Mouse (Mus musculus) inflammation-experienced regulatory T-cells (primary cell): ENCODE measurements around the gene Slc6a14. TPM values are rescaled to one million over a fixed set of nuclear protein-coding genes. Genes with fewer than 3 reads are reported as not detected.

ENCODE experiments used
- polyA plus RNA-seq, 2 experiments: library from polyadenylated mRNA; unstranded; fragments of 100-300 nt; shearing (Covaris generic); gene quantifications; one replicate each; pipeline ENCODE4 v1.2.1; 2017

Slc6a14 gene
- not detected for polyA plus RNA-seq

GRCm38 (mm10) chrX:21714829-21715228 is at the start of gene Slc6a14:
Gene Slc6a14 (plus strand): TSS chrX:21714896.

GRCm38 (mm10) chrX:21744997-21745396 is 30.3 kb downstream of the Slc6a14 start, which contains the start of gene Gm28269:
Gene Gm28269 (minus strand): TSS chrX:21745097.

Other genes with a start within 250 kb of the Slc6a14 start
- under 1 TPM in 1 of 2 experiments, not detected in 1; 0.05 TPM for gene Agtr2, start 230.4 kb upstream of the Slc6a14 start, polyA plus RNA-seq
- gene Gm28269, start 30.2 kb downstream of the Slc6a14 start, polyA plus RNA-seq: not detected